Mouse (Mus musculus) embryonic facial prominence, embryonic 11.5 days (tissue): Measurements from ENCODE around the gene Clca2. TPM values are rescaled to one million over a fixed set of nuclear protein-coding genes. Genes with fewer than 3 reads are reported as not detected.

Experiments used
- ATAC-seq: fragments of 200-750 bp; cut with Nextera tagmentation; replicated peaks from 2 replicates; pipeline ENCODE4 v1.8.0; 2017; ENCODE audit warnings: low read depth; ENCODE audit not compliant: insufficient number of reproducible peaks, low FRiP score, low TSS enrichment
- DNase-seq: peaks from one replicate; pipeline ENCODE4 v3.0.0-alpha.2; 2015; ENCODE audit warnings: low spot score
- H3K27ac ChIP-seq: fragments of 300-500 bp; sonication (generic); replicated peaks from 2 replicates; pipeline ENCODE4 v1.5.1; 2014; ENCODE audit warnings: mild to moderate bottlenecking, low read depth, low read length, control low read depth
- H3K27me3 ChIP-seq: fragments of 300-500 bp; sonication (generic); 2 replicates; pipeline ENCODE4 v1.6.1; 2014; ENCODE audit warnings: mild to moderate bottlenecking, low read length, moderate library complexity, mixed read lengths; ENCODE audit not compliant: control insufficient read depth, insufficient read depth
- H3K36me3 ChIP-seq: fragments of 300-500 bp; sonication (generic); replicated peaks from 2 replicates; pipeline ENCODE4 v1.6.1; 2014; ENCODE audit warnings: low read depth, mild to moderate bottlenecking, low read length, moderate library complexity, mixed read lengths; ENCODE audit not compliant: control insufficient read depth, insufficient read depth
- H3K4me1 ChIP-seq: fragments of 300-500 bp; sonication (generic); 2 replicates; pipeline ENCODE4 v1.6.1; 2014; ENCODE audit warnings: low read length, mixed read lengths; ENCODE audit not compliant: control insufficient read depth, insufficient read depth
- H3K4me2 ChIP-seq: fragments of 300-500 bp; sonication (generic); 2 replicates; pipeline ENCODE4 v1.6.1; 2014; ENCODE audit warnings: low read depth, mild to moderate bottlenecking, control low read depth, low read length, moderate library complexity
- H3K4me3 ChIP-seq: fragments of 300-500 bp; sonication (generic); 2 replicates; pipeline ENCODE4 v1.5.1; 2014; ENCODE audit warnings: low read depth, low read length, control low read depth
- H3K9ac ChIP-seq: fragments of 300-500 bp; sonication (generic); replicated peaks from 2 replicates; pipeline ENCODE4 v1.6.1; 2014; ENCODE audit warnings: mild to moderate bottlenecking, control low read depth, low read length
- H3K9me3 ChIP-seq: fragments of 300-500 bp; sonication (generic); replicated peaks from 2 replicates; pipeline ENCODE4 v1.6.1; 2016; ENCODE audit warnings: mild to moderate bottlenecking, low read length, inconsistent platforms, mixed read lengths; ENCODE audit not compliant: control insufficient read depth
- WGBS: fragments of 180-500 bp; shearing (Covaris S2); extraction: QIAGEN DNeasy Blood & Tissue Kit; methylation state at CpG from one replicate; pipeline ENCODE4 v1.1.7; 2014; 5-methylcytosine and 5-hydroxymethylcytosine counted together
- polyA plus RNA-seq: library from polyadenylated mRNA; unstranded; fragments of >200 nt; fragmentation: Nextera tagmentation; extraction: Ambion mirVana; gene quantifications from 2 replicates; pipeline ENCODE4 v1.2.1, GENCODE M21; 2014

Clca2 gene
- polyA plus RNA-seq, 1 experiment from 2014 or later = 0.31 TPM

DNA sequence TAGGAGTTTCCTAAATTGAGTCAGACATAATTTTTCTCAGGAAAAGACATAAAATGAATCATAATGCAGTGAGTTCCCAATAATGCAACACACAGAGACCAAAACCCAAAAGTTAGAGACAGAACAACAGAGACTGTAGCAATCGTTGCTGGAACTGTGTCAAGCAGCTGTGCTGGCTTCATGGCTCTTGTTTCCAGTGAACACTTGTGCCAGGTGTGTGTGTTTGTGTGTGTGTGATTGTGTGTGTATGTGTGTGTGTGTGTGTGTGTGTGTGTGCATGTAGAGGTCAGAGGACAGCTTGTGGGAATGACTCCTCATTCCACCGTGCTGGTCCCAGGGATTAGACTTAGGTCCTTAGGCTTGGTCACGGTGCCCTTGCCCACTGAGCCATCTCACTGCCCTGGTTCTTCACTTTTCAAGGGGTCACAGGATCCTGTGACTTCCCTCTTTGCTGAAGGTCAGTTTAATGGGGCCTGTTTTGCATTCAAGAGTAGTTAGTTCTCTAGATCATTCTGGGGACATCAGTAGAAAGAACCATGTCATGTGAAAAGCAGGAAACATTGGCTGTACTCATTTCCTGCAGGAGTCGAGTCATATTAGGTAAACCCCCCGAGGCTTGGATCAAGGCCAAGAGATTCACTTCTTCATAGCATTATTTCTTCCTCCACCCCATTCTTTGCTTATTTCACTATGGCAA, 6.0 kb upstream of the Clca2 start:
- WGBS = 79% methylated on average over 5 of the region's 5 CpGs
- DNase-seq = no peak

DNA sequence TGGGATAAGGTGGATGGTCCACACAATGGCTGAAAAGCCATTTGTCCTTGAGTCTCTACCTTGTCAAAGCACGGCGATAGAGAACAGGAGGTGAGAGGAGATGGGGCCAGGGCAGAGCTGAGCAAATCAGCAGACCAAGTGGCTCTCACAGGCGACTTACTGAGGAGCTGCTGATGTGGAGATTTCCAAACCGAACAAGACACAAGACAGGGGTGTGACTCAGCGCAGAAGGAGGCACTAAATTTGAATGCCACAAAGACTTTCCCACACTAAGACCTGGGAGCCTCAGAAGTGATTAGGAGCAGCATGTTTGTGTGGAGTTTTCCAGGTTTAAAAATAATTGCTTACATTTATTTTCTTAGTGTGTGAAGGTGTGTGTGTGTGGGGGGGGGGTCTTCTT, 4.5 kb upstream of the Clca2 start:
- Histone ChIP-seq H3K9me3 (no peaks in the 10 kb centered on the region), H3K27ac (no peak overlapping the region), H3K9ac (no peak overlapping the region), H3K4me3 (no peak overlapping the region), H3K4me1 (no peaks in the 10 kb centered on the region), H3K27me3 (no peaks in the 10 kb centered on the region), H3K4me2 (no peak overlapping the region), H3K36me3 (no peaks in the 10 kb centered on the region)
- no peak for ATAC-seq
- WGBS = 72% methylated on average over 5 of the region's 5 CpGs
- DNase-seq = no peak

More for the DNA sequence above, 6.0 kb upstream of the Clca2 start:
- no peaks in the 10 kb centered on the region for H3K9me3 ChIP-seq
- no peak for ATAC-seq
- H3K4me2 ChIP-seq = no peak overlapping the region
- H3K27ac ChIP-seq = no peak overlapping the region
- no peaks in the 10 kb centered on the region for H3K4me1 ChIP-seq
- H3K27me3 ChIP-seq = no peaks in the 10 kb centered on the region
- H3K36me3 ChIP-seq = no peaks in the 10 kb centered on the region
- no peak overlapping the region for H3K9ac ChIP-seq
- no peak overlapping the region for H3K4me3 ChIP-seq

DNA sequence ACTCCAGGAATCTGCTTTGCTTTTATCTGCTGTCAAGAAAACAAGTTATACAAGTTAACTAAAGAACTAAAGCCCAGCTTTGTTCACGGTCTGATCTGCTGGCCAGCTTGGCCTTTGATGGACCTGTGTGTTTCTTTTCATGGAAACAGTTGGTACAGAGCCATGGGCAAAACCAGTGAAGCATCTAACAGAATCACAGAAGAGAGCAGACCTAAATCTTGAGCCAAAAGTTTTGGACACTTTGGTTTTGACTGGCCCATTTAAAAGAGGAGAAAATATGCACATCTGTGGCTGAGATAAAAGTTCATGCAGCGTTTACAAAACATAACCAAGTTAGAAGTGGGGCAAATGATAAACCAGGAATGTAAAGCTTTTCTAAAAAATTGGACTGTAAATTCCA, 4.1 kb upstream of the Clca2 start:
- Histone ChIP-seq H3K4me1 (no peaks in the 10 kb centered on the region), H3K9ac (no peak overlapping the region), H3K36me3 (no peaks in the 10 kb centered on the region), H3K9me3 (no peaks in the 10 kb centered on the region), H3K4me3 (no peak overlapping the region), H3K4me2 (no peak overlapping the region), H3K27ac (no peak overlapping the region), H3K27me3 (no peaks in the 10 kb centered on the region)
- DNase-seq = no peak
- ATAC-seq = no peak
- WGBS = 88% methylated on average over 2 of the region's 2 CpGs

DNA sequence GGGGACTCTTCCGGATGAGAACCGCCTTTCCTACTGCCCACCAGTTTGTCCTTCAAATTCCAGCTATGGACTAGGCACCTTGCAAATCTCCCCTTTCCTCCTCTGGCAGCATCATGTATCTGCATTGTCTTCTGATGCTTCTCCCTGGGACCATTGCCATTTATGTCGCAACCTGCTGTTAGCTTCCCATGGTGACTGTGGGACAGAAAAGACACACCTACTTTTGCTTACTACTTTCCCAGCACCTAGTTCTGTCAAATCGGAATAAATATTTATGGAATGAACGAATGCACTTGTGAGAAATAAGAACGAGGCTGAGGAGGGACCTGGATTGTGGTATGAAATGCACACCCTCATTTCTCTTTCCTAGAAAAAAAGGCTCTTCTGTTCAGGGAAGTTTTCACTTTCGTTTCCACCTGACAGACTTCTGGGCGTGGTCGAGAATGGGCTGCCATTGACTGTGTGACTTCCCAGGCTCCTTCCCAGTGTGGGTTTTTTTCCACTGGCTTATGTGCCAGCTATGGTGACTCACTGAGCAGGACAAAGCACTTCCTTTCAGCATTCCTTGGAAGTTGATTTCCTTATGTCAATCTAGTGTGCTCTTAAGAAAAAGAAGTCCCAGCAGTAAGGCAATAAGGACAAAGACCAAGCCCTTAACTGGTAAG, 2.8 kb upstream of the Clca2 start:
- Histone ChIP-seq H3K9me3 (no peaks in the 10 kb centered on the region), H3K9ac (no peak overlapping the region), H3K27ac (no peak overlapping the region), H3K36me3 (no peaks in the 10 kb centered on the region), H3K4me1 (no peaks in the 10 kb centered on the region), H3K27me3 (no peaks in the 10 kb centered on the region), H3K4me2 (no peak overlapping the region), H3K4me3 (no peak overlapping the region)
- WGBS = 76% methylated on average over 9 of the region's 9 CpGs
- ATAC-seq (no peak), DNase-seq (no peak)

DNA sequence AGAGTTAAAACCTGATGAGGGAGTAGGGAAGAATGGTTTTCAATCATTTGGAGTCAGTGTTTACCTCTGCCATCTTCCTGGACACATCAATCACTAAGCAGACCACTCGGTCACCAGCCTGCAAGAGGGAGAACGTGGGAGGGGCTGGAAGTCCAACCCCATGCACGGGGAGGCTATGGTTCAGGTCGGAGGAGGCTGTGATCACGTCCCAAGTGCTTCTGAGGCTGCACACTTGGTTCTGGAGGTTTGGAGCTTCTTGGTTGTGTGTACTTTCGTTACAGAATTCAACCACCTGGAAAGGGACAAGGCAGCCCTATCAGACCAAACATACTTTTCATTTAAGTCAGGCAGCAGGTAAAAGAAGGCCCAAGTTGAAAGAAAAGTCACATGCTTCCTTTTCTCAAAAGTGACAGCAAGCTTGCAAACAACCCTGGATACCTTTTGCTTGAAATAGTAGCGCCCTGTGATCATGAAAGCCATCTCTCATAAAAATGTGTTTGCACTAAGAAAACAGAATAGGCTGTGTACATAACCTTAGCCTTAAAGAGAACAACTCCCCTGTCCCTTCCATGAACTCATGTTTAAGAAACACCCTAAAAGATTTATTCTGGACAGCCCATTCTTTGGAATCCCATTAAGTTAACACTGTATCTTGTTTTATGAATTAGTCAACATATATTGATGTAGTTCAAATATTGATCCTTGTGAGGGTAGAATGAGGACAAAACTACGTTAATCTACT, 11.2 kb downstream of the Clca2 start:
- Histone ChIP-seq H3K9ac (no peak overlapping the region), H3K4me1 (no peaks in the 10 kb centered on the region), H3K36me3 (no peaks in the 10 kb centered on the region), H3K4me3 (no peak overlapping the region), H3K4me2 (no peak overlapping the region), H3K27ac (no peak overlapping the region), H3K27me3 (no peaks in the 10 kb centered on the region), H3K9me3 (no peaks in the 10 kb centered on the region)
- ATAC-seq = no peak
- 73% methylated on average over 8 of the region's 8 CpGs for WGBS
- no peak for DNase-seq

DNA sequence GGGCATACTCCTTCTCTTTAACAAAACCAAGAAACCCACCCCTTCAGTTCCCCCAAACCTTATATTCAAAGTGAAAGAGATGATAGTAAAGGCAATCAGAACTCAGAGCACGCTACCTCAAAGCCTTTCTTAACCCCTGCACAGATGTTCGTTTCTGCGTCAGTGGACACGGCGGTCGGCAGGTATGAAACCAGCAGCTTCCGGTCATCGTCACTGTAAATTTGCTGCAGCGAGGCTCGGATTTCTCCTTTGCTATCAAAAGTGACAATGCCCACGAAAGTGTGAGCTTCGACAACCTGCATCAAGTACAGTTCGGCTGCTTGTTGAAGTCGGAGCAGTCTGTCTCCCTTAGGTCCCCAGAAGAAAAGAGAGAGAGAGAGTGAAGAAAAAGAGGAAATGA, 13.1 kb downstream of the Clca2 start:
- no peaks in the 10 kb centered on the region for H3K36me3 ChIP-seq
- H3K4me2 ChIP-seq = no peak overlapping the region
- WGBS = 89% methylated on average over 14 of the region's 14 CpGs
- H3K4me1 ChIP-seq = no peaks in the 10 kb centered on the region
- H3K9me3 ChIP-seq = no peaks in the 10 kb centered on the region
- H3K4me3 ChIP-seq = no peak overlapping the region
- no peaks in the 10 kb centered on the region for H3K27me3 ChIP-seq
- H3K27ac ChIP-seq = no peak overlapping the region
- no peak for ATAC-seq
- no peak for DNase-seq
- no peak overlapping the region for H3K9ac ChIP-seq

DNA sequence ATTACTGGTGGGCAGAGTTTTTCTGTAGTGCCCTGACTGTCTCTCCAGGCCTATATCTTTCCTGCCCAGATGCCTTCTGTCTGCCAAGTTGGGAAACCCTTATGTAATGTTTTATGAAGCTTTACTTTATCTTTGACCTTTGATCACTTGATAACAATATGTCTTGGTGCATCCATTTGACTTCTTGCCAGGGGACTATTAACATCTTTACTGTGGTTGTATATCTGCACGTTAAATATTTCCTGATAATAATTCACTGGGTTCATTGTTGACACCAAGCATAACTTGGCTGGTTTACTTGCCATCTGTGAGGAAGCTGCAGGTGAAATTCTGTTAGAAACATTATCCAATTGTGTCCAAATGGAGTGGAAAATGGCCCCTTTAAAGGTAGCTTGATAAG, 16.2 kb downstream of the Clca2 start:
- Histone ChIP-seq H3K36me3 (no peaks in the 10 kb centered on the region), H3K9ac (no peak overlapping the region), H3K4me3 (no peak overlapping the region), H3K4me2 (no peak overlapping the region), H3K4me1 (no peaks in the 10 kb centered on the region), H3K27ac (no peak overlapping the region), H3K27me3 (no peaks in the 10 kb centered on the region), H3K9me3 (no peaks in the 10 kb centered on the region)
- WGBS = 89% methylated on average over 1 of the region's 1 CpGs
- DNase-seq = no peak
- ATAC-seq = no peak

DNA sequence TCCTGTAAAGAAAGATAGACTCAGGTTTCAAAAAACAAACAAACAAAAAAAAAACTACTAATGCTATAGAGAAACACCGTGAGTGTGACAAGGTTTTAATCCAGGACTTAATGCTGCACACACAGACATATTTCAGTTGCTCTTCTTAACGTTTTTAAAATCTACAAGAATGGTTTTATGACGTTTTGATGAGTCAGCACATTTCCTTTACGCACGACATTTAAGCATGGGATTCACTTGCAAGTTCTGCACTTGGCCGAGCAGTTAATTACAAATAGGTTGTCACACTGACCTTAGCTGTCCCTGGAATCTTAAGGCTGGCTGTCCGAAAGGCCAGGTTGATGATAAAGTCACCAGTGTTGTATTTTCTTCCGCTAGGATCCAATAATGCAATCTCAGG, 18.3 kb downstream of the Clca2 start:
- no peak overlapping the region for H3K4me3 ChIP-seq
- H3K27ac ChIP-seq = no peak overlapping the region
- H3K4me1 ChIP-seq = no peaks in the 10 kb centered on the region
- H3K9me3 ChIP-seq = no peaks in the 10 kb centered on the region
- H3K9ac ChIP-seq = no peak overlapping the region
- WGBS = 79% methylated on average over 8 of the region's 8 CpGs
- H3K27me3 ChIP-seq = no peaks in the 10 kb centered on the region
- ATAC-seq (no peak), DNase-seq (no peak)
- no peaks in the 10 kb centered on the region for H3K36me3 ChIP-seq
- no peak overlapping the region for H3K4me2 ChIP-seq
